Mouse (Mus musculus) limb, embryonic 10.5 days (tissue): ENCODE results near the gene Col25a1. TPM values are rescaled to one million over a fixed set of nuclear protein-coding genes. Genes with fewer than 3 reads are reported as not detected.

Source experiments
- DNase-seq: peaks from one replicate; pipeline ENCODE4 v3.0.0-alpha.2; 2017; ENCODE audit warnings: low spot score
- H3K27ac ChIP-seq: fragments of 300-500 bp; sonication (generic); 2 replicates; pipeline ENCODE4 v1.5.1; 2016; ENCODE audit warnings: mild to moderate bottlenecking
- H3K27me3 ChIP-seq: fragments of 300-500 bp; sonication (generic); 2 replicates; pipeline ENCODE4 v1.6.1; 2016; ENCODE audit warnings: low read depth, mild to moderate bottlenecking; ENCODE audit not compliant: poor library complexity, severe bottlenecking
- H3K36me3 ChIP-seq: fragments of 300-500 bp; sonication (generic); 2 replicates; pipeline ENCODE4 v1.6.1; 2016; ENCODE audit warnings: mild to moderate bottlenecking, moderate library complexity
- H3K4me1 ChIP-seq: fragments of 300-500 bp; sonication (generic); 2 replicates; pipeline ENCODE4 v1.6.1; 2016
- H3K4me3 ChIP-seq: fragments of 300-500 bp; sonication (generic); 2 replicates; pipeline ENCODE4 v1.5.1; 2016; ENCODE audit warnings: mild to moderate bottlenecking, moderate library complexity
- H3K9me3 ChIP-seq: fragments of 300-500 bp; sonication (generic); replicated peaks from 2 replicates; pipeline ENCODE4 v1.6.1; 2016; ENCODE audit warnings: mild to moderate bottlenecking
- WGBS: fragments of 180-500 bp; shearing (Covaris S2); methylation state at CpG from one replicate; pipeline ENCODE4 v1.1.7; 2016; 5-methylcytosine and 5-hydroxymethylcytosine counted together
- polyA plus RNA-seq: library from polyadenylated mRNA; unstranded; fragments of >200 nt; fragmentation: Nextera tagmentation; extraction: Ambion mirVana; gene quantifications from 2 replicates; pipeline ENCODE4 v1.2.1, GENCODE M21; 2016

The Col25a1 gene
- polyA plus RNA-seq, 1 experiment from 2014 or later, result 18.3 TPM

GRCm38 (mm10) chr3:130305686-130306085 lies 174.4 kb downstream of the Col25a1 start:
- H3K9me3 ChIP-seq, result no peaks in the 10 kb centered on the region
- no peaks in the 10 kb centered on the region for H3K36me3 ChIP-seq
- H3K4me1 ChIP-seq, result peaks cover 57% of the 10 kb centered on the region
- DNase-seq, result no peak
- 0 out of 2 replicates have a peak overlapping the region, but pooled peaks have one; percentile 48 for H3K27ac ChIP-seq
- no peak overlapping the region for H3K4me3 ChIP-seq
- 74% methylated on average over 9 of the region's 9 CpGs for WGBS
- H3K27me3 ChIP-seq, result no peaks in the 10 kb centered on the region

GRCm38 (mm10) chr3:130309277-130309676 lies 178.0 kb downstream of the Col25a1 start:
- 0 out of 2 replicates have a peak overlapping the region, but pooled peaks have one; percentile 66 for H3K27ac ChIP-seq
- H3K36me3 ChIP-seq, result no peaks in the 10 kb centered on the region
- H3K9me3 ChIP-seq, result no peaks in the 10 kb centered on the region
- H3K4me1 ChIP-seq, result peaks cover 74% of the 10 kb centered on the region
- WGBS, result 71% methylated on average over 4 of the region's 4 CpGs
- no peaks in the 10 kb centered on the region for H3K27me3 ChIP-seq
- H3K4me3 ChIP-seq, result no peak overlapping the region
- no peak for DNase-seq

GRCm38 (mm10) chr3:130310694-130311305 lies 179.5 kb downstream of the Col25a1 start:
- no peak overlapping the region for H3K4me3 ChIP-seq
- H3K9me3 ChIP-seq, result no peaks in the 10 kb centered on the region
- H3K4me1 ChIP-seq, result peaks cover 74% of the 10 kb centered on the region
- DNase-seq, result peak; percentile 46
- 53% methylated on average over 14 of the region's 14 CpGs for WGBS
- H3K36me3 ChIP-seq, result no peaks in the 10 kb centered on the region
- no peaks in the 10 kb centered on the region for H3K27me3 ChIP-seq
- H3K27ac ChIP-seq, result peak overlapping the region; percentile 66

- Histone ChIP-seq H3K27ac (peak overlapping the region; percentile 50; the same call in 1 of the 2 replicates), H3K27me3 (no peaks in the 10 kb centered on the region), H3K36me3 (no peaks in the 10 kb centered on the region), H3K9me3 (no peaks in the 10 kb centered on the region), H3K4me3 (no peak overlapping the region), H3K4me1 (peaks cover 92% of the 10 kb centered on the region)
- 64% methylated on average over 6 of the region's 6 CpGs for WGBS
- no peak for DNase-seq
Measured at GRCm38 (mm10) chr3:130313246-130313645, 181.9 kb downstream of the Col25a1 start.

GRCm38 (mm10) chr3:130327039-130328015 lies 196.0 kb downstream of the Col25a1 start:
- no peaks in the 10 kb centered on the region for H3K9me3 ChIP-seq
- 63% methylated on average over 13 of the region's 13 CpGs for WGBS
- H3K36me3 ChIP-seq, result no peaks in the 10 kb centered on the region
- H3K4me3 ChIP-seq, result no peak overlapping the region
- H3K27ac ChIP-seq, result no peak overlapping the region
- H3K4me1 ChIP-seq, result peaks cover 7% of the 10 kb centered on the region; the same call in 1 of the 2 replicates
- H3K27me3 ChIP-seq, result no peaks in the 10 kb centered on the region
- no peak for DNase-seq

- Histone ChIP-seq H3K36me3 (no peaks in the 10 kb centered on the region), H3K27ac (no peak overlapping the region), H3K9me3 (no peaks in the 10 kb centered on the region), H3K4me3 (no peak overlapping the region), H3K4me1 (peaks cover 7% of the 10 kb centered on the region; the same call in 1 of the 2 replicates), H3K27me3 (no peaks in the 10 kb centered on the region)
- 93% methylated on average over 9 of the region's 9 CpGs for WGBS
- no peak for DNase-seq
Measured at GRCm38 (mm10) chr3:130328909-130329308, 197.6 kb downstream of the Col25a1 start.

- Histone ChIP-seq H3K4me3 (no peak overlapping the region), H3K9me3 (no peaks in the 10 kb centered on the region), H3K4me1 (peaks cover 7% of the 10 kb centered on the region; the same call in 1 of the 2 replicates), H3K36me3 (no peaks in the 10 kb centered on the region), H3K27me3 (no peaks in the 10 kb centered on the region), H3K27ac (no peak overlapping the region)
- DNase-seq, result no peak
- 96% methylated on average over 9 of the region's 9 CpGs for WGBS
Measured at GRCm38 (mm10) chr3:130329833-130330555, 198.7 kb downstream of the Col25a1 start.

GRCm38 (mm10) chr3:130330556-130330950 lies 199.3 kb downstream of the Col25a1 start:
- DNase-seq, result no peak
- no peaks in the 10 kb centered on the region for H3K9me3 ChIP-seq
- WGBS, result 92% methylated on average over 3 of the region's 3 CpGs
- H3K27me3 ChIP-seq, result no peaks in the 10 kb centered on the region
- H3K27ac ChIP-seq, result no peak overlapping the region
- peaks cover 7% of the 10 kb centered on the region; the same call in 1 of the 2 replicates for H3K4me1 ChIP-seq
- no peak overlapping the region for H3K4me3 ChIP-seq
- H3K36me3 ChIP-seq, result no peaks in the 10 kb centered on the region

GRCm38 (mm10) chr3:130332347-130332913 lies 201.1 kb downstream of the Col25a1 start:
- no peak for DNase-seq
- 73% methylated on average over 3 of the region's 3 CpGs for WGBS
- H3K27me3 ChIP-seq, result no peaks in the 10 kb centered on the region

GRCm38 (mm10) chr3:130337857-130338256 lies 206.6 kb downstream of the Col25a1 start:
- no peak for DNase-seq
- WGBS, result 64% methylated on average over 13 of the region's 13 CpGs
- H3K4me1 ChIP-seq, result peaks cover 26% of the 10 kb centered on the region
- no peaks in the 10 kb centered on the region for H3K27me3 ChIP-seq
- H3K36me3 ChIP-seq, result no peaks in the 10 kb centered on the region
- no peak overlapping the region for H3K4me3 ChIP-seq
- peak overlapping the region; percentile 71 for H3K27ac ChIP-seq
- H3K9me3 ChIP-seq, result no peaks in the 10 kb centered on the region

More at GRCm38 (mm10) chr3:130332347-130332913, 201.1 kb downstream of the Col25a1 start:
- Histone ChIP-seq H3K36me3 (no peaks in the 10 kb centered on the region), H3K4me1 (peaks cover 10% of the 10 kb centered on the region), H3K27ac (no peak overlapping the region), H3K9me3 (no peaks in the 10 kb centered on the region), H3K4me3 (no peak overlapping the region)

GRCm38 (mm10) chr3:130338371-130338770 lies 207.1 kb downstream of the Col25a1 start:
- Histone ChIP-seq H3K9me3 (no peaks in the 10 kb centered on the region), H3K36me3 (no peaks in the 10 kb centered on the region), H3K4me3 (no peak overlapping the region), H3K27ac (no peak overlapping the region), H3K4me1 (peaks cover 26% of the 10 kb centered on the region), H3K27me3 (no peaks in the 10 kb centered on the region)
- DNase-seq, result no peak
- WGBS, result 80% methylated on average over 3 of the region's 3 CpGs

- Histone ChIP-seq H3K36me3 (no peaks in the 10 kb centered on the region), H3K4me1 (peaks cover 22% of the 10 kb centered on the region), H3K4me3 (no peak overlapping the region), H3K27me3 (no peaks in the 10 kb centered on the region), H3K9me3 (no peaks in the 10 kb centered on the region), H3K27ac (no peak overlapping the region)
- DNase-seq, result no peak
- WGBS, result 59% methylated on average over 6 of the region's 6 CpGs
Measured at GRCm38 (mm10) chr3:130350161-130350560, 218.9 kb downstream of the Col25a1 start.
